Mouse (Mus musculus) urinary bladder, postnatal 25 days (tissue): ENCODE data around the gene Cox7a2l.
A peak's percentile ranks its signal among the peaks of the same experiment; 100 is the strongest.

ENCODE experiments used
- DNase-seq: peaks from one replicate; pipeline ENCODE4 v3.0.0; 2022; ENCODE audit warnings: low spot score

The Cox7a2l gene

DNA sequence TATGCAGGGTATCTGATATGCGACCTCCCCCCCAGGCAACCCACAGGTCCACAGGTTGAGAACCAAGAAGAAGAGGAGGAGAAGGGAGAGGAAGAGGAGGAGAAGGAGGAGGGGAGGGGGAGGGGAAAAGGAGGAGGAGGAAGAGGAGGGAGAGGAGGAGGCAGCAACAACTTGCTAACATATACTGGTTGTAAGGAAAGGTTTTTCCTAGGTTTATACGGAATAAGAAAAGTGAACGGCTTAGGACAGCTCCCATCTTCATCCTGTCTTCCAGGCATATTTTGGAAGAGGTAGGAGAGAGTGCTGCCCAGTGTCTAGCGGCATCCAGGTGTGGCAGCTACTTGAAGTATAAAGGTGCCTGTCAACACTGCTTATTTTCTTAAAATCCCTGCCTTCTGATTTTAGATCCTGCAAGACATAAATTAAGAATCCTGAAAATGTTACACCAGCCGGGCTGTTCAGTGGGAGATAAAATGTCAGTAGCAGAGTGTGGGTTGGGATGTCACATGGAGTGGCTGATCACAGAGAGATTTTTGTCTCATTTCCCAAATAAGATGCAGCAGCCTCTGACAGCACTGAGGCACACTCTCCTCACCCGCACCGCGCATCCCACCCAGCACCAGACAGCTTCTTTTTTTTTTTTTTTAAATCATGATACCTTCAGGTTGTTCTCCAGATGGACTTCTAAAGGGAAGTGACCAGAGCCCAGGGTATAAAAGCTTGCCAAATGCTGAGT is at the start of gene Cox7a2l:
Gene Cox7a2l (minus strand): TSS at position 51 of the 736 bp plus-strand sequence.
- no peak for DNase-seq

- no peak for DNase-seq
Measured at GRCm38 (mm10) chr17:83565506-83565905, 48.4 kb upstream of the Cox7a2l start.

DNA sequence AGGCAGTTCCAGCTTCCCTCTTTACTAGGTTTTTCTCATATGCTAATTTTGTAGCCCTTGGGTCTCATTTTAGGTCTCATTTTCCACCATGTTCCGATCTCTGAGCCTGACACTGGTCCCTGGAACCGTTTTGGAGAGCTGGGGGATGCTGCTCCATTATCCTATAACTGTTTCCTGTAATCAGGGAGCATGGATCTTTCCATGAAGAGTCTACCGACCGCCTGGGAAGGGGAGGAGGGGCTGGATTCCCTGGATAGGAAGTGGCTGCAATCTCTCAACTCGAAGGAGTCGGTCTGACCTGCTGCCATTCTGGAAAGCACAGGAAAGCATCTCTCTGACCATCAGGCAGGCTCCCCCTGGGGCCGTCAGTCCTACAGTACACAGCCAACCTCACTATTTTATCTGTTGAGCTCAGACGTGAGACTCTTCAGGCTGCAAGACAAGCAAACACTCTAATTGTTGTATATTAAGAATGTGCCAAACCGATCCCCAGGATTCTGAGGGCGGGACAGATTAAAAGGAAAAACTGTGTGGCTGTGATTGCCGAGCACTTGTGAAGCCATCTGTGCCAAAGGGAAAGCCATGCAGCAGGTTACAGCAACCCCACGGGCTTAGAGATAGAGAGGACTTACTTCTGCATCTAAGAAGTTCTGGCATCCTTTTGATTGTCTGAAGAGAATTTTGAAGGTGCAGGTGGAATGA is 47.1 kb upstream of the Cox7a2l start:
- DNase-seq, result no peak

- peak; percentile 38 for DNase-seq
Measured at GRCm38 (mm10) chr17:83563703-83564111, 46.6 kb upstream of the Cox7a2l start.

DNA sequence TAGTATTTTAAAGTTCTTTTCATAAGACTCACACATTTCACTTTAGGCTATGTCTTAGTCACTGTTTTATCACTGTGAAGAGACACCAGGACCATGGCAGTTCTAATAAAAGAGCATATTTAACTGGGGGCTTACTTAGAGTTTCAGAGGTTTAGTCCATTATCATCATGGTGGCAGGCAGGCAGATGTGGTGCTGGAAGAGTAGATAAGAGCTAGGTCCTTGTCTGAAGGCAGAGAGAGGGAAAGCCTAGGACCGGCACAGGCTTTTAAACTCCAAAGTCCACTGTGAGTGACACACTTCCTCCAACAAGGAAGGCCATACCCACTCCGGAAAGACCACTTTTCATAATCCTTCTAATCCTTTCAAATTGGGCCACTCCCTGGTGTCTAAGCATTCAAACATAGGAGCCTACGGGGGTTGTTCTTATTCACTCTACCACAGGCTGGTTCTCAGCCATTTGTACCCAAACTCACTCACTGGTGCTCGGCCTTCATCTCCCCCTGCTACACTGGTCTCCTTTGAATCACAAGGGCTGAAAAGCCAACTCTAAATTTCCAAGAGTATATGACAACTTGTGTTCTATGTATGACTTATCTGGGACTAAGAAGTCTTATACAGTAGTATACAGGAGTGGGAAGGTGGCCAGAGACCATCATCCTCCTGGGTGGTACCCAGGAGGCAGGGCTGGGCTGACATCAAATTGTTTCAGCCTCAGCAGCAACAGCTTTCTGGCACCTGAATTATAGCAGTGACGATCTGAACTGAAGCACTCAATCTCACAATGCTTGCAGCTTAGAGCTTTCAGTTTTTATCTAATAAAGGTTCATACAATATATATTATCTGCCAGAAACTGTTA is 45.3 kb upstream of the Cox7a2l start:
- DNase-seq, result no peak

DNA sequence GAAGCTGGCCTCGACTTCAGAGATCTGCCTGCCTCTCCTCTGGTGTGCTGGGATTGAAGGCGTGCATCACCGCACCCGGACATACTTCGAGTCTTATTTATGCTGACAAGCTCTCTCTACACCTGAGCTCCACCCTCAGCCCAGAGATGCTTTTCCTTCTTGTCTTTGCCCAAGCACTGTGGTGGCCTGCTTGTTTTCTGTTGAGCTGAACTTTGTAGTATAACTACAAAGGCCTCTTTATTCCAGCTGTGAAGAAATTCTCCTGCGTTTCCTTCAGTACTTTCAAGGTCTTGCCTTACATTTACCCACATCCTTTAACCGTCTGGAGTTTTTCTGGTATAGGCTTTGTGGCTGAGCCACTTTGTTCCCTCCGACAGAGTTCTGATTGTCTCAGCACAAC is 42.0 kb upstream of the Cox7a2l start:
- DNase-seq, result no peak

- no peak for DNase-seq
Measured at GRCm38 (mm10) chr17:83555836-83556235, 38.7 kb upstream of the Cox7a2l start.

DNA sequence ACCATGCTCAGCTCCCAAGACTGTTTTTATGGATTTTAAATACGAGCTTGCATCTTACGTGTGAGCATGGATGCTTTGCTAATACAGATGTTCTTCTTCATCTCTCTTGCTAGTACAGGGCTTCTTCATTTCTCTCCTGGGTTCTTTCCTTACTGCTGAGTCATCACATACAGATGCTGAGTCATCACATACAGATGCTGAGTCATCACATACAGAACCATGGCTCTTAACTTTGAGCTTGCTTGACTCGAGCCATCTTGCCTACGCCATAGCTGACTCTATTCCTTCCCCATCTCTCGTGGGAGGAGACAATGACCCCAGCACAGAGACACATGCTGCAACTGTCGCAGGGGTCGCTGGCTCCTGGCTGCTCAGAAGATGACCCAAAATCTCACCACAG is 37.9 kb upstream of the Cox7a2l start:
- no peak for DNase-seq

DNA sequence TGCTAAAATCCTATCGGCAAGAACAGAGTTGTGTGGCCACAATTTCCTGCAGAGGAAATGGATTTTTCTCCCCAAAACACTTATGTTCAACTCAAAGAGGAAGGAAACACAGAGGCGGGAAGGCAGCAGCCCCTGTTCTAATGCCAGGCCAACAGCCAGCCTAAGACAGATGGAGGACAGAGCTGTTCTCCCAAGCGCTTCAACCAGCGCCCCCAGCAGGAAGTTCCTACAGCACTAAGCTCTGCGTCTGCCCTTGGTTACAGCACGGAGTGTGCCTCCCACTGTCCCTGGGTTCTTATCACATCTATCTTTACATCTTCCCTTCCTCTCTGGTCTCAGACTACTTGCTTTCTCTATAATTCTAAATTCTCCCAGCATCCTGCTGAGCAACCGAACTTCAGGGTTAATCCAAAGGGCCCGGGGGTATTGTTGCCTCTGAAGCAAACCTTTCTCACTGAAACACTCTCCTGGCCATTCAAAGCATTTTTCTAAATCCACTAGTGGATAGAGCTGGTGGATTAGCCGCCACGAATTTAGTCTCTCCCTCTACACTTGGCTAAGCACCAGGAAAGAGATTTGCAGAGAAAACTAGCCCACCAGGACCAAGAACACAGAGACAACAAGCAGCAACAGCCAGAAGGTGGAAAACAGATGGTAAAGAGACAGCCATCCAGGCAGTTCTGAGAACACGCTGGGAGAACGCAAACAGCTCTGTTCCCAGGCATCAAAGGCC is 31.5 kb upstream of the Cox7a2l start:
- DNase-seq, result no peak

DNA sequence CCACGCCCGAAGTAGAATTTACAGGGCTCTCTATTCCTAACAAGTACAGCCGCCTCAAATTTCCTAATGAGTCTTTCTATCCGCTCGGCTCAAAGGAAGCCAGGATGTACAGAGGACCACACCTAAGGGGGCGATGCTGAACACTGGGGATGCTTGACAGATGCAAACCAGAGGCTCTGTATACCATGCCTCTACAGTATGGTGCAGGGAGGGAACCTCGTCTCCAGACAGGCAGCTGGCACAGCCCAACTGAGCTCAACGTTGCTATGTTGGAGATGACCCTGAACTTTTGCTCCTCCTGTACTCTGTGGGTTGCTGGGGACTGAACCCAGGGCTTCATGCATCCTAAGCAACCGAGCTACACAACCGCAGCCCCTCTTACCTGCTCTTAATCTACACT is 30.0 kb upstream of the Cox7a2l start:
- DNase-seq, result no peak

DNA sequence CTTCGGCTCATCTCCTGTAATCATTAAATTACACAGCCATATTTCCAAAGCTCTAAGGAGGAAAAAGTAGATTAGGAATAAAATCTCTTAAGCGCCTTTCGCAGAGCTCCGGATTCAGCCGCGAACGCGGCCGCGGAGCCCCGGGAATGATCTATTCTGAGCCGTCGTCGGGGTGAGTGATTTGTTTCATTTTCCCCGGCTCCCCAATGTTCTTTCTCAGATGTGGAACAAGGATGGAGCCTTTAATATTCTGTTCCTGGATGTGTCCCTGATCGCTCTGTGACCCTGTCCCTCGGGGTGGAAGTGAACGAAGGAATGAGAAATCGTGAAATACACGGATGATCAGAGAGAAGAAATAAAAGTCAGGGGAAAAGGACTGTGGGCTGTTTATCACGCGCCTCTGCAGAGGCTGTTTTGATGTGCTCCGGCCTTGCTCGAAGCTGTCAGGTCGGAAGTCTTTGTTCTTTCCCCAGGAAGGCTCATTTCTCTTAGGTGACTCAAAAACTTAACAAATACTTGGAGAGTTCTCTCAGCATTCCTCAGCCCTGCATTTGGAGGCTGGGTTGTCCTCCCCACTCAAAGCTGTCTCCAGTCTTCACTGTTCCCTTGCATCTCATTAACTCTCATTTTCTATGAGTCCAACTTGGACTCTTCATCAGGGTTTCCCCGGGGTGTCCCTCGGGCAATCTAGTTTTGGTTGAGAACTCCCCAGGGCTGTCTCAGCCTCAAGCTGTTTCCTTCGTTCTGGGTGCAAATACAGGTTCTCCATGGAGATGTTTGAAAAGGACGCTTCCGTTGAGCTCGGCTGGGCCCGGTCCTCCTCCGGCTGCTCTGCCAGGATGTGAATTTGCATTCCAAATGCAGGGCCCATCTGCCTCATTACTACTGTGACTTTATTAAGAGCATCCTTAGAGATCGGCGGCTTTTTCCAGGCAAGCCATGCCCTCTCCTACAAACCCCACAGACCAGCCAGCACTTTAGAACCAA is 28.9 kb upstream of the Cox7a2l start:
- no peak for DNase-seq

GRCm38 (mm10) chr17:83545259-83545658 is 28.1 kb upstream of the Cox7a2l start:
- DNase-seq, result no peak

DNA sequence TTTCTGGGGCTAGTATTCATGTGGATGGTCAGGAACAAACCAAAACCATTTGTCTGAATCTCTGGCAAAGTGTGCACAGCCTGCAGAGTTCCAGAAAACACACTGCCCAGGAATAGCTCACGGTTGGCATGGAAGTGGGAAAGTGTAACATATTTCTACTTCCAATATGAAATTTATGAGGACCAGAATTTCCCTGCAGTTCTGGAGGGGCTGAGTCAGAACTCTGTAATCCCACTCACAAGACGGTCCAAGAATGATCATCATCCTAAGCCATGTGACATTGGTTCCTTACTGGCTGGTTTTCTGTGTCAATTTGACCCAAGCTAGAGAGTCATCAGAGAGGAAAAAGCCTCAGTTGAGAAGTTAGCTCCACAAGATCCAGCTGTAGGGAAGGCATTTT is 25.3 kb upstream of the Cox7a2l start:
- DNase-seq, result no peak

DNA sequence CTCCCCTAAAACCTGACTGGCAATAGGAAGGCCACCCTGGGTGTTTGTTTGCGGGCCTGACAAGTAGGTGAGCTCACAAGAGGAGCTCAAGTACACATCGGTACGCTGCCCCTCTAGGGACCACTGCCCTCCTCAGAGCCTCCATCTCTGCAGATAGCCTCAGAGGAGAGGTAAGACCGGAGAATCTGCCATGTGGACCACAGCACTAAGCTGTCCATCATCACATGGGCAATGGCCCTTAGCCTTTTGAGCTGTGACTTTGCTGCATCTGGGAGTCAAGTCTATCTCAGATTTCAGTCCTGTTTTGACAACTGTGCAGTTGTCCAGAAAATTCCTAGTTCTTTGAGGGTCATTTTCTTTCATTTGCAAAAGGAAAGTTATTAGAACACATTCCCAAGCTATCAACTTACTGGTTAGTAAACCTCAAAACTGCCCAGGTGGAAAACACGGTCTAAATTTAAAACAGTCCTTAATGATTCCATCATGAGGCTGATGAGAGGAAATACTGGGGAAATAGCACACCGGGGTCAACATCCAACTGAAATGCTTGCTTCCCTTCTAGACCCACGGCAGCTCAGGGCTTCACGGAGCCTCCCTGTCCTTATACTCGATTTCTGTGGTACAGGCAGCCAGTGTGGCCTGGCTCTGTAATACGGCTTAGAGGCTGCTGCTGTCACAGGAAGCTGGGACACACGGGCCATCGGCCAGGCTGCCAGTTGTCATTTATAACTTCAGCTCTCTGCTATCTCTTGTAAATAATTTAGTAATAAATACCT is 22.3 kb upstream of the Cox7a2l start:
- no peak for DNase-seq

- no peak for DNase-seq
Measured at GRCm38 (mm10) chr17:83538694-83539093, 21.6 kb upstream of the Cox7a2l start.

DNA sequence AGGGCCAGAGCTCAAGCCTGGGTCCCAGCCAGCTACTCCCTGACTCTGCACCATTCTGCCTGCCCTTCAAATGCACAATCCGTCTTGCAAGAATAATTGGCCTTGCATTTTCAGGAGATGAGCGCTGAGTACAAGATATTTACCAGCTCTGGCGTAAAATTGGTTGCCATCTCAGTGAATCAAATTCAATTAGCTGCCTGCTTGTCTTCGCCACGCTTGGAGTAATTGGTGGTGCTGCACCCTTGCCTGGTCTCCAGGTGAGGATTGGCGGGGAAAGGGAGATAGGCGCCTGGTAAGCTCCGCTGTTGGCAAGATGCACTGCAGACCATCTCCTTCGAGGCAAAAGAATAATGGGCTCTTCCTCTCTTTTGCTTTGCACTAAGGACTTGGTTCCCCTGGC is 21.0 kb upstream of the Cox7a2l start:
- no peak for DNase-seq

GRCm38 (mm10) chr17:83533150-83533549 is 16.0 kb upstream of the Cox7a2l start:
- DNase-seq, result no peak

GRCm38 (mm10) chr17:83527651-83528381 is 10.7 kb upstream of the Cox7a2l start:
- DNase-seq, result no peak
